Comparison of ENCODE assay signal across 12 mouse cellular contexts in genomic region chr6:126371489-126371888, GRCm38 (mm10).
DNase-seq lines count a peak whose midpoint lies in the region; ATAC-seq and TF ChIP-seq lines count a peak whose summit lies in the region.
"Had no signal": no experiment of that assay in that cellular context is flagged by ENCODE, and none has a peak within 500 bp of the region (broad histone marks: within the 10 kb centered on the region; RNA-seq: fewer than 3 reads in every experiment).

No protein-coding gene starts in this region.

- H3K9ac ChIP-seq in kidney, embryonic 14.5 days (ENCODE audit: low read depth, low read length), result no peak overlapping the region
- H3K9ac ChIP-seq in CH12.LX (ENCODE audit: insufficient read depth, low read depth), result no peak overlapping the region

- H3K4me2 ChIP-seq in kidney, embryonic 14.5 days (replicated peaks; ENCODE audit: low read depth, low read length), result no peak overlapping the region
- no peak overlapping the region for H3K4me2 ChIP-seq in CH12.LX (ENCODE audit: insufficient read depth, low read depth, poor library complexity, severe bottlenecking)

- H3K9me3 ChIP-seq in kidney, embryonic 14.5 days (ENCODE audit: control insufficient read depth, low read length), result no peaks in the 10 kb centered on the region
- H3K9me3 ChIP-seq in CH12.LX (replicated peaks; ENCODE audit: low read length), result no peaks in the 10 kb centered on the region

- H3K36me3 ChIP-seq in kidney, embryonic 14.5 days (ENCODE audit: control insufficient read depth, insufficient read depth, low read length), result no peaks in the 10 kb centered on the region
- no peaks in the 10 kb centered on the region for H3K36me3 ChIP-seq in CH12.LX (replicated peaks in 1 of 2; ENCODE audit: control insufficient read depth in 1 of 2, insufficient read depth in 1 of 2, low read length in 1 of 2)
- H3K36me3 ChIP-seq: G1E had no signal

- no peaks in the 10 kb centered on the region for H3K27me3 ChIP-seq in kidney, embryonic 14.5 days (ENCODE audit: control insufficient read depth, insufficient read depth, low read length)
- no peaks in the 10 kb centered on the region for H3K27me3 ChIP-seq in CH12.LX (replicated peaks)

- DNase-seq in kidney, adult 9 months, result peak; percentile 1
- DNase-seq in kidney, postnatal 10 days, result peak; percentile 12
- DNase-seq in kidney, postnatal 14 days, result no peak
- peak; percentile 46 for DNase-seq in CH12.LX (ENCODE audit: extremely low read depth)
- DNase-seq in retina, postnatal 1 day, result no peak
- DNase-seq: adrenal gland, adult 8-10 months; cerebellum, adult 11-12 months had no signal

- no peak for TF ChIP-seq POLR2A in CH12.LX (IDR thresholded peaks at IDR 0.05; ENCODE audit: low read depth, low read length)

- H3K4me1 ChIP-seq in kidney, embryonic 14.5 days (ENCODE audit: control insufficient read depth, insufficient read depth, low read length), result no peaks in the 10 kb centered on the region; the same call in 1 of the 2 replicates
- H3K4me1 ChIP-seq in CH12.LX (ENCODE audit: control insufficient read depth in 1 of 2, insufficient read depth in 2 of 2), result peaks cover 0 to 5% of the 10 kb centered on the region in 2 experiments; a peak in 1 of 4 replicates

- TF ChIP-seq CTCF in CH12.LX (conservative IDR thresholded peaks at IDR 0.05 in 1 of 2, IDR thresholded peaks at IDR 0.05 in 1 of 2; ENCODE audit: low read depth in 2 of 2, low read length in 2 of 2), result peak in 1 of 2 experiments; percentile 76; a peak in 2 of 4 replicates

- no peak overlapping the region for H3K27ac ChIP-seq in kidney, embryonic 14.5 days (ENCODE audit: low read depth, low read length)
- H3K27ac ChIP-seq in CH12.LX (ENCODE audit: insufficient read depth, low read depth), result no peak overlapping the region

- peak; percentile 83 for TF ChIP-seq RAD21 in CH12.LX (IDR thresholded peaks at IDR 0.05; ENCODE audit: low read depth, low read length)

- H3K4me3 ChIP-seq in kidney, embryonic 14.5 days (ENCODE audit: low read length), result no peak overlapping the region
- no peak overlapping the region for H3K4me3 ChIP-seq in CH12.LX (replicated peaks in 1 of 3; ENCODE audit: low read depth in 2 of 3, low read length in 2 of 3, poor library complexity in 1 of 3)

- H3K79me2 ChIP-seq in CH12.LX (replicated peaks; ENCODE audit: control insufficient read depth, extremely low read depth, insufficient read depth, poor library complexity, severe bottlenecking), result no peaks in the 10 kb centered on the region

- TF ChIP-seq EP300 in CH12.LX (IDR thresholded peaks at IDR 0.05; ENCODE audit: low read length), result no peak

- dilution Hi-C loops in CH12.LX (cut with MboI; ENCODE audit: extremely low pct_ligation_motif_present, extremely low pct_unique_long_range_greater_than_20kb, low sequenced_read_pairs), result no loop called here

- 86% methylated on average over 2 of the region's 2 CpGs for WGBS in kidney, embryonic 14.5 days

- ATAC-seq in kidney, embryonic 14.5 days (ENCODE audit: low FRiP score, low TSS enrichment), result no peak
- ATAC-seq: activated CD4-positive, CD25-positive, alpha-beta regulatory T cell, adult 4 months; CD4-positive, CD25-positive, alpha-beta regulatory T cell, adult 4 months; Patski had no signal

- in situ Hi-C loops in CH12.LX (cut with MboI; ENCODE audit: low pct_ligation_motif_present, low pct_unique_long_range_greater_than_20kb, low sequenced_read_pairs), result loop anchor here (5.0 to 25.0 kb wide), 3 partner anchors 71 to 759 kb away; partner anchors contain the start of gene Ntf3

TF ChIP-seq in CH12.LX, 34 proteins besides CTCF, POLR2A, EP300 and RAD21:
- no peak for TF ChIP-seq POLR2AphosphoS2 (IDR thresholded peaks at IDR 0.05; ENCODE audit: low read depth, low read length)
- peak; percentile 88 for TF ChIP-seq SMC3 (IDR thresholded peaks at IDR 0.05; ENCODE audit: low read depth, low read length)
- no peak for TF ChIP-seq BHLHE40 (IDR thresholded peaks at IDR 0.05; ENCODE audit: low read depth, low read length)
- TF ChIP-seq GABPA (IDR thresholded peaks at IDR 0.05; ENCODE audit: insufficient replicate concordance, low read depth, low read length), result no peak
- TF ChIP-seq ZC3H11A (IDR thresholded peaks at IDR 0.05; ENCODE audit: low read depth, low read length), result peak; percentile 31; the same call in 1 of the 2 replicates
- TF ChIP-seq CHD2 (IDR thresholded peaks at IDR 0.05; ENCODE audit: low read length), result no peak

Comparison
In these comparisons a context has a peak if more than half of its experiments do, and no peak if none do; other contexts are left out.
1. DNase-seq: peak in kidney, adult 9 months (single experiment), kidney, postnatal 10 days (single experiment) and CH12.LX (single experiment); none in kidney, postnatal 14 days (single experiment) and retina, postnatal 1 day (single experiment).